14 mouse cellular contexts compared by ENCODE assay signal in genomic region chr15:101234611-101235341, GRCm38 (mm10). TPM values are rescaled to one million over a fixed set of nuclear protein-coding genes. Genes with fewer than 3 reads are reported as not detected.
DNase-seq lines count a peak whose midpoint lies in the region; ATAC-seq and TF ChIP-seq lines count a peak whose summit lies in the region.
"Had no signal": no experiment of that assay in that cellular context is flagged by ENCODE, and none has a peak within 500 bp of the region (broad histone marks: within the 10 kb centered on the region; RNA-seq: fewer than 3 reads in every experiment).

No protein-coding gene starts in this region.

- no peak for TF ChIP-seq POLR2A in limb, embryonic 14.5 days (IDR thresholded peaks at IDR 0.05; ENCODE audit: borderline replicate concordance, extremely low read depth, insufficient read depth, insufficient read length)

- DNase-seq in heart, adult 18-20 months, result no peak
- DNase-seq in lung, postnatal 25 days (ENCODE audit: low spot score), result no peak
- DNase-seq in adipocyte (ENCODE audit: low spot score), result peak; percentile 58
- DNase-seq in limb, embryonic 14.5 days (ENCODE audit: low spot score), result no peak
- DNase-seq in ovary, adult 18-20 months (ENCODE audit: low spot score), result no peak
- DNase-seq in left cerebral cortex, postnatal 25 days (ENCODE audit: low spot score in 2 of 2), result no peak
- DNase-seq: adrenal gland, adult 8-10 months; embryo, embryonic 11 days; kidney, adult 8-10 months had no signal

- peaks cover 28% of the 10 kb centered on the region for H3K36me3 ChIP-seq in heart, embryonic 13.5 days
- peaks cover 21% of the 10 kb centered on the region for H3K36me3 ChIP-seq in lung, embryonic 15.5 days
- H3K36me3 ChIP-seq in limb, embryonic 14.5 days (ENCODE audit: control insufficient read depth, insufficient read depth, low read length), result peaks cover 33% of the 10 kb centered on the region
- H3K36me3 ChIP-seq: liver, embryonic 15.5 days had no signal

- 70% methylated on average over 10 of the region's 10 CpGs for WGBS in heart, embryonic 13.5 days
- 46% methylated on average over 10 of the region's 10 CpGs for WGBS in lung, embryonic 15.5 days
- 63% methylated on average over 10 of the region's 10 CpGs for WGBS in limb, embryonic 14.5 days

- no peak overlapping the region for H3K4me3 ChIP-seq in heart, embryonic 13.5 days
- no peak overlapping the region for H3K4me3 ChIP-seq in lung, embryonic 15.5 days
- H3K4me3 ChIP-seq in limb, embryonic 14.5 days (replicated peaks; ENCODE audit: low read length), result no peak overlapping the region
- H3K4me3 ChIP-seq: liver, embryonic 15.5 days; neural tube, embryonic 12.5 days had no signal

- ATAC-seq in heart, embryonic 13.5 days (ENCODE audit: extremely low read depth, insufficient number of reproducible peaks, low FRiP score, low TSS enrichment), result no peak
- ATAC-seq in lung, embryonic 15.5 days (ENCODE audit: borderline replicate concordance, extremely low read depth, low FRiP score, low TSS enrichment), result no peak
- no peak for ATAC-seq in limb, embryonic 14.5 days (ENCODE audit: low FRiP score, low read depth)
- ATAC-seq: Patski had no signal

- intact Hi-C loops in left cerebral cortex, postnatal 25 days (cut with DNase I), result loop anchor here (1.0 to 10.0 kb wide), 2 partner anchors 10 to 750 kb away; partner anchors contain the start of gene Grasp

- peaks cover 38% of the 10 kb centered on the region for H3K4me1 ChIP-seq in heart, embryonic 13.5 days
- H3K4me1 ChIP-seq in lung, embryonic 15.5 days, result peaks cover 61% of the 10 kb centered on the region
- peaks cover 20% of the 10 kb centered on the region for H3K4me1 ChIP-seq in limb, embryonic 14.5 days (ENCODE audit: control insufficient read depth, insufficient read depth, low read length)

- H3K9ac ChIP-seq in heart, embryonic 13.5 days, result peak overlapping the region; percentile 50; the same call in 1 of the 2 replicates
- H3K9ac ChIP-seq in lung, embryonic 15.5 days, result 0 out of 2 replicates have a peak overlapping the region, but pooled peaks have one; percentile 0
- no peak overlapping the region for H3K9ac ChIP-seq in limb, embryonic 14.5 days (ENCODE audit: low read depth, low read length, severe bottlenecking)
- H3K9ac ChIP-seq: liver, embryonic 15.5 days had no signal

- H3K9me3 ChIP-seq in heart, embryonic 13.5 days, result no peaks in the 10 kb centered on the region
- H3K9me3 ChIP-seq in lung, embryonic 15.5 days, result no peaks in the 10 kb centered on the region
- no peaks in the 10 kb centered on the region for H3K9me3 ChIP-seq in limb, embryonic 14.5 days (ENCODE audit: control insufficient read depth, low read length)
- H3K9me3 ChIP-seq: liver, embryonic 15.5 days; neural tube, embryonic 12.5 days had no signal

- no peak overlapping the region for H3K4me2 ChIP-seq in heart, embryonic 13.5 days
- H3K4me2 ChIP-seq in lung, embryonic 15.5 days, result peak overlapping the region; percentile 33; the same call in 1 of the 2 replicates
- no peak overlapping the region for H3K4me2 ChIP-seq in limb, embryonic 14.5 days (replicated peaks; ENCODE audit: low read depth, low read length, severe bottlenecking)
- H3K4me2 ChIP-seq: liver, embryonic 15.5 days; neural tube, embryonic 12.5 days had no signal

- peaks cover 22% of the 10 kb centered on the region; the same call in 1 of the 2 replicates for H3K27me3 ChIP-seq in heart, embryonic 13.5 days (replicated peaks)
- H3K27me3 ChIP-seq in lung, embryonic 15.5 days, result peaks cover 3% of the 10 kb centered on the region; the same call in 1 of the 2 replicates
- no peaks in the 10 kb centered on the region for H3K27me3 ChIP-seq in limb, embryonic 14.5 days (ENCODE audit: control insufficient read depth, insufficient read depth, low read length)
- H3K27me3 ChIP-seq: Patski had no signal

- H3K27ac ChIP-seq in heart, embryonic 13.5 days (replicated peaks), result no peak overlapping the region
- H3K27ac ChIP-seq in lung, embryonic 15.5 days, result peak overlapping the region; percentile 94
- 0 out of 2 replicates have a peak overlapping the region, but pooled peaks have one; percentile 1 for H3K27ac ChIP-seq in limb, embryonic 14.5 days (replicated peaks; ENCODE audit: low read depth, low read length)
- H3K27ac ChIP-seq: liver, embryonic 15.5 days; neural tube, embryonic 12.5 days had no signal

RNA-seq across cellular contexts. Expression of gene Grasp, which starts 10.8 kb away (rescaled TPM):
- polyA plus RNA-seq in heart, embryonic 13.5 days (2015; fragmentation: Nextera tagmentation; extraction: Ambion mirVana), result 3.8 and 4.4 TPM in 2 replicates
- 1 to 10 TPM; 8.7 to 9.7 TPM for total RNA-seq in heart, adult 18-20 months (2021)
- 6.9 and 7.9 TPM in 2 replicates for polyA plus RNA-seq in lung, embryonic 15.5 days (2015; fragmentation: Nextera tagmentation; extraction: Ambion mirVana)
- 20.5 and 25.8 TPM in 2 replicates for polyA plus RNA-seq in limb, embryonic 14.5 days (2012; rRNA removed)
- polyA plus RNA-seq in limb, embryonic 14.5 days (2014; fragmentation: Nextera tagmentation; extraction: Ambion mirVana), result 7.4 and 7.5 TPM in 2 replicates
- total RNA-seq in left cerebral cortex, postnatal 25 days (2021), result 10 to 100 TPM; 84.2 to 95.8 TPM

RNA-seq across cellular contexts. Expression of gene Nr4a1, which starts 19.3 kb away (rescaled TPM):
- polyA plus RNA-seq in heart, embryonic 13.5 days (2015; fragmentation: Nextera tagmentation; extraction: Ambion mirVana), result 10.4 and 10.8 TPM in 2 replicates
- total RNA-seq in heart, adult 18-20 months (2021), result 10 to 100 TPM in 1 of 2 experiments, 1 to 10 TPM in 1; 7.7 to 10.5 TPM
- polyA plus RNA-seq in lung, embryonic 15.5 days (2015; fragmentation: Nextera tagmentation; extraction: Ambion mirVana), result 9.2 and 9.9 TPM in 2 replicates
- polyA plus RNA-seq in limb, embryonic 14.5 days (2012; rRNA removed), result 19.6 and 31.2 TPM in 2 replicates
- 9.9 and 10.5 TPM in 2 replicates for polyA plus RNA-seq in limb, embryonic 14.5 days (2014; fragmentation: Nextera tagmentation; extraction: Ambion mirVana)
- 100 to 1,000 TPM; 111 to 133 TPM for total RNA-seq in left cerebral cortex, postnatal 25 days (2021)

RNA-seq across cellular contexts. Expression of gene Atg101, which starts 49.3 kb away (rescaled TPM):
- polyA plus RNA-seq in heart, embryonic 13.5 days (2015; fragmentation: Nextera tagmentation; extraction: Ambion mirVana), result 50.6 and 56.1 TPM in 2 replicates
- total RNA-seq in heart, adult 18-20 months (2021), result 10 to 100 TPM; 20.0 to 21.3 TPM
- 74.5 and 76.8 TPM in 2 replicates for polyA plus RNA-seq in lung, embryonic 15.5 days (2015; fragmentation: Nextera tagmentation; extraction: Ambion mirVana)
- 42.9 and 47.2 TPM in 2 replicates for polyA plus RNA-seq in limb, embryonic 14.5 days (2012; rRNA removed)
- 53.3 and 56.0 TPM in 2 replicates for polyA plus RNA-seq in limb, embryonic 14.5 days (2014; fragmentation: Nextera tagmentation; extraction: Ambion mirVana)
- 10 to 100 TPM; 40.3 to 43.6 TPM for total RNA-seq in left cerebral cortex, postnatal 25 days (2021)

RNA-seq across cellular contexts. Expression of gene 6030408B16Rik, which starts 58.2 kb away (rescaled TPM):
- polyA plus RNA-seq in heart, embryonic 13.5 days (2015; fragmentation: Nextera tagmentation; extraction: Ambion mirVana), result 2.4 and 3.0 TPM in 2 replicates
- 1 to 10 TPM in 1 of 2 experiments, under 1 TPM in 1; 0.69 to 1.1 TPM for total RNA-seq in heart, adult 18-20 months (2021)
- 48.1 and 50.0 TPM in 2 replicates for polyA plus RNA-seq in lung, embryonic 15.5 days (2015; fragmentation: Nextera tagmentation; extraction: Ambion mirVana)
- 1.0 and 2.2 TPM in 2 replicates for polyA plus RNA-seq in limb, embryonic 14.5 days (2012; rRNA removed)
- 0.74 and 1.8 TPM in 2 replicates for polyA plus RNA-seq in limb, embryonic 14.5 days (2014; fragmentation: Nextera tagmentation; extraction: Ambion mirVana)
- total RNA-seq in left cerebral cortex, postnatal 25 days (2021), result not detected
- polyA plus RNA-seq: Patski had no signal
